Mouse (Mus musculus): ENCODE results near the gene Stat5b.

Gene Stat5b

DNA sequence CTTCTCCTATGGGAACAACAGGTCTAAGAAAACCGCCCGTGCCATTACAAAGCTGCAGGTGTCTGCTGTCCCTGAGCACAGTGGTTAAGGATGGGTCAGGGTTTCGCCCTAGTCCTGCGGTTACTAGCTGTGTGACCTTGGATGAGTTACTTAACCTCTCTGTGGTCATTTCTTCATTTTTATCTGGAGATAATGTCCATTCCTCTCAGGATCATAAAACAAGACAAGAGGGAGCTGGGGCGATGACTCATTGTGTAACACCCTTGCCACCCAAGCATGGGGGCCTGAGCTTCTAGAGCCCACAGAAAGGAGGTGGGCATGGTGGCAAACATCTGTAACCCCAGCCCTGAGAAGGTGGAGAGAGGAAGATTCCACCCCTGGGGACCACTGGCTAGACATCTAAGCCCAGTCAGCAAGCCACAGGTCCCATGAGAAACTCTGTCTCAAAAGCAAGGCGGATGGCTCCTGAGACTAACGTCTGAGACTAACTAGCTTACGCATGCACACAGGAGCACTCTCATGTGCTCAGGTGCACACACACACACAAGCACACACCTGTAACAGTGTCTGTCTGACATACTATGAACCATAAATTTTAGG, 7.4 kb downstream of the Stat5b start:
- DNase-seq (ENCODE audit: low read depth): peak; percentile 38

DNA sequence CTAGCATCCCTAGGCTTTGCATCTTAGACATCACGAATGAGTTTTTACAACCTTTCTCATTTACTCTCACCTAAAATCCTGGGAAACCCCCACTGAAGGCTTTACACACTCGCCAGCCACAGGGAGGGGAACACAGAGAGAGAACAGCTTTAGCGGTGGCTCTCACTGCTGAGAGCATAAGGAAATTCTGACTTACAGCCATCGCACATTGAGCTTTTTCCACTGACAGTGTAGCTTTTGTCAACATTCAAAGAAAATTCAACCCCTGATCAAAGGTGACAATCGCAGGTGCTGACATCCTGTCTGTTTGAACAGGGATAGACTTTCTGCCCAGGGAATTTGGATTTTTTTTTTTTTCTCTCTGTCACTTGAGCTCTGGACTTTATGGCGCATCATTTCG, 8.5 kb downstream of the Stat5b start:
- DNase-seq (ENCODE audit: low read depth): peak; percentile 79

DNA sequence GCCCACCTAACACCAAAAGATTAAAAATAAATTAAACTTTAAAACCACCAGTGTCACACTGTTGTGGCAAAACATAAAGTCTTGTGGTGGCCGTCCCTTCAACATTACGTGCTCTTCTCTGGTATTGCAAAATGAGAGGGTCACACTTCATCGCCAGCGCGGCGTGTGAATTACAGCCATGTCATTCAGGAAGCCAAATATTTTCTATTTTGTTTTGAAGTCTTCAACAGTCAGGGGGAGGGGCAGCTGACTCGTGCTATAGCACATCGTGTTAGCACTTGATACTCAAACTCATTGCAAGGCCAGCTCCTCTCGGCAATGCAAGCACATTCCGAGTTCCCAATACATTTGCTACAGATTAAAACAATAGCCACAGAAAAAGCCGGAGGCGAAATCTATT, 9.7 kb downstream of the Stat5b start:
- DNase-seq (ENCODE audit: low read depth): peak; percentile 66

- no peak for DNase-seq (ENCODE audit: low read depth)
Measured at GRCm38 (mm10) chr11:100839523-100839922, 11.0 kb downstream of the Stat5b start.

GRCm38 (mm10) chr11:100838894-100839293, 11.6 kb downstream of the Stat5b start:
- DNase-seq (ENCODE audit: low read depth): no peak

- peak; percentile 70 for DNase-seq (ENCODE audit: low read depth)
Measured at GRCm38 (mm10) chr11:100836923-100837702, 13.4 kb downstream of the Stat5b start.

GRCm38 (mm10) chr11:100833466-100833865, 17.1 kb downstream of the Stat5b start:
- DNase-seq (ENCODE audit: low read depth): no peak

GRCm38 (mm10) chr11:100831396-100831795, 19.1 kb downstream of the Stat5b start:
- DNase-seq (ENCODE audit: low read depth): peak; percentile 44

DNA sequence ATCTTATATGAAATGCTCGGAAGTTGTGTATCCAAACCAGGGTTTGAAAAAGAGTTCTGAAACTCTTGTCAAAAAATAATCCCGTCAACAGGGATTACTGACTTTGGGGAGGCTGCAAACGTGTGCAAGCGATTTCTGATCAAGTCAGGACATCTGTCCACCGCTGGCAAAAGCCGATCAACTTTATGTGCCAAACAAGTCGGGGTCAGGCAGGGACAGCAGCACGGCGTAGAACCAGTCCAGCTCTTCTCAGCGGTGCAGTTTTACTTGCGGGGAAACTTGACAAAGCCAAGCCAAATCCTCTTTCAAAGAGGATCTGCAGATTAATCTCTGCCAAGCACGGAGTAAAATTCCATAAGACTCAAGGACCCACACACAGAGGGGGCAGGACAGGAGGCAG, 20.8 kb downstream of the Stat5b start:
- no peak for DNase-seq (ENCODE audit: low read depth)

- no peak for DNase-seq (ENCODE audit: low read depth)
Measured at GRCm38 (mm10) chr11:100828676-100829151, 21.8 kb downstream of the Stat5b start.

GRCm38 (mm10) chr11:100826161-100826866, 24.2 kb downstream of the Stat5b start:
- DNase-seq (ENCODE audit: low read depth): no peak

DNA sequence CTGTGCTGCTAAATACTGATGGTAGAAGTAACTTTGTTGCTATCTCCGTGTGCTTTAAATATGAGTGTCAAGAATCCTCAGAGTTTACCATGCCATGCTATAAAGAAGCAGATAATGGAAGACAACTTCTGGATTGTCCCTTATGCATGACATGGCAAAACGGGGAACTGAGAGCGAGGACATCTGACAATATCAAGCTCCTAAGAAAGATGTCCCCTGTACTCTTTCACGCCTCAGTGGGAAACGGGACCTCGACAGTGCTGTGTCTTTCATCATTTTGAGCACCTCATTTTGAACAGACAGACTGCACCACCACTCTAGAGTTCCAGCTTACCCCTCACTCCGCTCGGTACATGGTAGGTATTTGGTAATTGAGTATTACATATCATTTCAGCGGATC, 25.1 kb downstream of the Stat5b start:
- DNase-seq (ENCODE audit: low read depth): no peak

GRCm38 (mm10) chr11:100824496-100824895, 26.0 kb downstream of the Stat5b start:
- peak; percentile 71 for DNase-seq (ENCODE audit: low read depth)

GRCm38 (mm10) chr11:100823543-100824313, 26.8 kb downstream of the Stat5b start:
- peak; percentile 93 for DNase-seq (ENCODE audit: low read depth)

- peak; percentile 89 for DNase-seq (ENCODE audit: low read depth)
Measured at GRCm38 (mm10) chr11:100822365-100822764, 28.2 kb downstream of the Stat5b start.

DNA sequence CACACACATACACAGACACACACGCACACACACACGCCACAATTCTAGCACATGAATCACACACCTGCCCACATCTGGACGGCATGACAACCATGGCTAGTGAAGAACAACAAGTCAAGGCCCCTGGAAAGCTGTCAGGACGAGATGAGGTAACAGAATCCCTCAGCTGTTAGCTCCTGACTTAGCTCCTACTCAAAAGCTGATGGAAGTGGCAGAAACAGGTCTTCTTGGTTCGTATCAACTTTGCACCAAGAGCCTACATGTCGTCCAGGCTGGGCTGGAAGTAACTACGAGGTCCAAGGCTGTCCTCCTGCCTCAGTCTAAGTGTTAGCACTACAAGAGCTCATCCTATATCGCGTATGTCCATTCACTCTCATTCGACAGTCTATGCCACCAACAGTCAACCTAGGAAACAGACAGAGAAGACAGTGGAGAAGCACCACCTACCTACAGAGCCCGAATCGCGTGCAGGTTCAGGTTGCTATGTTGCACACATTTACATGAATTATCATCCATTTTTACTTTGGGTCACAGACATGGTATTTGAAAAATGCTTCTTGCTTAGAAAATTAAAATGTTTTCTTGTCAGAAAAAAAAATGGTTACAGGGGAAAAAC, 28.8 kb downstream of the Stat5b start:
- DNase-seq (ENCODE audit: low read depth): peak; percentile 69

GRCm38 (mm10) chr11:100820047-100820446, 30.5 kb downstream of the Stat5b start:
- no peak for DNase-seq (ENCODE audit: low read depth)

DNA sequence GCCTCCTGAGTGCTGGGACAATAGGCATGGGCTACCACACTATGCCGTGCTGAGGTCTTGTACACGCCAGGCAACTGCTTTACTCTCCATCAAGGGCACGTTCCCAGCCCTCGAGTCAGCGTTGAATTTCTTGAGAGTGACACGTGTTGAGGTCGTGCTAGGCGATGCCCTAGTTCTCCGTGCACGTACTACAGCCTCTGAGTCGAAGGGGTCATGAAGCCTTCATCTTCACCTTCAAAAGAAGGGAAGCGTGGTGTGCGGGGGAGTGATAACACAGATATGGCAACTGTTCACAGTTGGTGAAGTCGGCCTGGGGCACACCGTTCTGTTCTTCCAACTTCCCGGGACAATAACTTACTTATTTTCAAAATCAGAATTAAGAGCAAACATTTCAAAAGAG, 30.9 kb downstream of the Stat5b start:
- peak; percentile 77 for DNase-seq (ENCODE audit: low read depth)

GRCm38 (mm10) chr11:100819048-100819447, 31.5 kb downstream of the Stat5b start:
- DNase-seq (ENCODE audit: low read depth): peak; percentile 58

DNA sequence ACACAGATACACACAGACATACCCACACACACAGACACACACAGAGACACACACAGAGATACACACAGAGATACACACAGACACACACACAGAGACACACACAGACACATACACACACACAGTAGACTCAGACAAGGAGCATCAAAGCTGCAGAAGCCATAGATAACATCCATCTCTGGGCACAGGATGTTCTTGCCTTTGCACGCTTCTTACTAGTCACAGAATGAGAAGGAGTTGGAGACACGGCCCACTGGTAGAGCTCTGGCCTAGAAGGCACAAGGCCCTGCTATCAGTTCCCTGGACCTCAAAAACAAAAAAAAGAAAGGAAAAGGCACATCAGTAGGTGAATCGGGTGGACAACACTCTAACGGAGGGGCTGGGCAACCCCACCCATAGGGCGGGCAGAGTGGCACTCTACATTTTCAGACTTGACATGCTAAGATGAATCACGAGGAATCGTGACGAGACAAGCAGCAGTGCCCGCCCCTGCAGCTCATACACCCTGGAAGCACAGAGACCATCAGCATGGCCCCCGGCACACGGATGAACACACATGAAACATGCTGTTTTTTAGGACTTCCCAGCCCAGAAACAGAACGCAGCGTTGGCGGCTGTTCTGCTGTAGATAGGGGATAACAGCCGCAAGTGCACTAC, 32.0 kb downstream of the Stat5b start:
- peak; percentile 74 for DNase-seq (ENCODE audit: low read depth)

DNA sequence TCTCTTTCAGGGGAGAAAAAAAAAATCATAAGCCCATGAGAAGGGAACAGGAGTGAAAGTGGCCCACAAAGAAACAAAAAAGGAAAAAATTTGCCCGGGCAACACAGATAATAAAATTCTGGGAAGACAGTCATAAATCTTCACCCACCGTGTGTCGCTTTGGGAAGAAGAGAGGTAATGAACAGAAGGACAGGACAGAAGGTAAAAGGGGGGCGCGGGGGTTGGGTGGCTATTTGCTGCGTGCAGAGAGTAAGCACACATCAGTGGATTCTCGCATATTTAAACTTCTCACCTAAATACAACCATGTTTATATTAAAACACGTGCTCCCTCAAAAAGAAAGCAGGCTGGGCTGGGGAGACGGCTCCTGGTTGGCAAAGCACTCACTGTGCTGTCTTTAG, 33.2 kb downstream of the Stat5b start:
- no peak for DNase-seq (ENCODE audit: low read depth)
